Mouse (Mus musculus) CD4-positive, CD25-positive, alpha-beta regulatory T cell, adult 4 months (primary cell): ENCODE measurements around the gene Rundc3a. TPM values are rescaled to one million over a fixed set of nuclear protein-coding genes. Genes with fewer than 3 reads are reported as not detected.
A peak's percentile ranks its signal among the peaks of the same experiment; 100 is the strongest.

Experiments used
- ATAC-seq: one replicate; pipeline ENCODE4 v1.8.0; 2017
- polyA plus RNA-seq, 2 experiments: library from polyadenylated mRNA; unstranded; fragments of 100-300 nt; shearing (Covaris generic); gene quantifications; one replicate each; pipeline ENCODE4 v1.2.1; 2017

The Rundc3a gene
- polyA plus RNA-seq, 2 experiments from 2014 or later: 3.3 to 3.5 TPM

GRCm38 (mm10) chr11:102411061-102411460 lies 17.9 kb downstream of the Rundc3a start:
- ATAC-seq: no peak

GRCm38 (mm10) chr11:102411704-102412103 lies 18.5 kb downstream of the Rundc3a start:
- ATAC-seq: peak; percentile 31

- ATAC-seq: no peak
Measured at GRCm38 (mm10) chr11:102413059-102413458, 19.9 kb downstream of the Rundc3a start.

- ATAC-seq: no peak
Measured at GRCm38 (mm10) chr11:102415034-102415802, 22.0 kb downstream of the Rundc3a start.

GRCm38 (mm10) chr11:102417160-102417559 lies 24.0 kb downstream of the Rundc3a start:
- no peak for ATAC-seq

GRCm38 (mm10) chr11:102418887-102419286 lies 25.7 kb downstream of the Rundc3a start:
- no peak for ATAC-seq

GRCm38 (mm10) chr11:102421559-102421958 lies 28.4 kb downstream of the Rundc3a start:
- no peak for ATAC-seq

- ATAC-seq: no peak
Measured at GRCm38 (mm10) chr11:102424666-102425065, 31.5 kb downstream of the Rundc3a start.

- ATAC-seq: no peak
Measured at GRCm38 (mm10) chr11:102425555-102426316, 32.5 kb downstream of the Rundc3a start.

- peak; percentile 19 for ATAC-seq
Measured at GRCm38 (mm10) chr11:102428981-102429540, 35.9 kb downstream of the Rundc3a start.

- no peak for ATAC-seq
Measured at GRCm38 (mm10) chr11:102429551-102429950, 36.3 kb downstream of the Rundc3a start.

GRCm38 (mm10) chr11:102430121-102431017 lies 37.2 kb downstream of the Rundc3a start, which contains the start of gene Grn:
Grn (plus strand) TSS chr11:102430315.
- ATAC-seq: peak; percentile 66

- peak; percentile 63 for ATAC-seq
Measured at GRCm38 (mm10) chr11:102431018-102431645, 37.9 kb downstream of the Rundc3a start.

GRCm38 (mm10) chr11:102431728-102432114 lies 38.5 kb downstream of the Rundc3a start:
- no peak for ATAC-seq

- ATAC-seq: peak; percentile 43
Measured at GRCm38 (mm10) chr11:102432115-102432843, 39.1 kb downstream of the Rundc3a start.

- ATAC-seq: no peak
Measured at GRCm38 (mm10) chr11:102432896-102433295, 39.7 kb downstream of the Rundc3a start.

GRCm38 (mm10) chr11:102433866-102434265 lies 40.7 kb downstream of the Rundc3a start:
- ATAC-seq: no peak

- ATAC-seq: peak; percentile 54
Measured at GRCm38 (mm10) chr11:102434406-102434805, 41.2 kb downstream of the Rundc3a start.

- no peak for ATAC-seq
Measured at GRCm38 (mm10) chr11:102434816-102435705, 41.9 kb downstream of the Rundc3a start.
